Mouse (Mus musculus) G1E (cell line): ENCODE measurements around the gene Lce3a. TPM values are rescaled to one million over a fixed set of nuclear protein-coding genes. Genes with fewer than 3 reads are reported as not detected.

Source experiments
- ATAC-seq: 2 replicates; pipeline ENCODE4 v1.8.0; 2016; ENCODE audit warnings: mild to moderate bottlenecking; ENCODE audit not compliant: insufficient number of reproducible peaks, poor library complexity, low FRiP score, severe bottlenecking; ENCODE audit errors: extremely low read depth
- DNase-seq: peaks from one replicate; pipeline ENCODE4 v3.0.0; 2012; ENCODE audit warnings: low spot score
- H3K27me3 ChIP-seq: 2 replicates; pipeline ENCODE4 v1.6.1; 2012; ENCODE audit warnings: mild to moderate bottlenecking, low read length, inconsistent platforms; ENCODE audit not compliant: insufficient read depth
- H3K36me3 ChIP-seq: replicated peaks from 2 replicates; pipeline ENCODE3; 2012; ENCODE audit warnings: mild to moderate bottlenecking, inconsistent platforms
- H3K4me1 ChIP-seq: 2 replicates; pipeline ENCODE4 v1.6.1; 2012; ENCODE audit warnings: low read depth, low read length, inconsistent platforms, mixed read lengths; ENCODE audit not compliant: insufficient read depth
- H3K4me3 ChIP-seq: 2 replicates; pipeline ENCODE4 v1.5.1; 2012; ENCODE audit warnings: low read depth, mild to moderate bottlenecking, inconsistent platforms, low read length, moderate library complexity, mixed read lengths
- H3K9me3 ChIP-seq: replicated peaks from 2 replicates; pipeline ENCODE4 v1.6.1; 2012; ENCODE audit warnings: inconsistent platforms
- CTCF ChIP-seq: IDR thresholded peaks from 2 replicates; pipeline ENCODE4 v1.5.1; 2012; ENCODE audit warnings: low read depth, low read length, inconsistent platforms, mixed read lengths
- GATA1 ChIP-seq: IDR thresholded peaks from 2 replicates; pipeline ENCODE4 v1.6.1; 2012; ENCODE audit warnings: borderline replicate concordance, low read length, inconsistent platforms, mixed read lengths
- GATA2 ChIP-seq: IDR thresholded peaks from 2 replicates; pipeline ENCODE4 v1.6.1; 2012; ENCODE audit warnings: low read depth, low read length, inconsistent platforms, borderline replicate concordance
- POLR2AphosphoS5 ChIP-seq: IDR thresholded peaks from 2 replicates; pipeline ENCODE4 v1.6.1; 2012; ENCODE audit warnings: low read depth, low read length, inconsistent platforms; ENCODE audit not compliant: insufficient replicate concordance
- TAL1 ChIP-seq: conservative IDR thresholded peaks from 2 replicates; pipeline ENCODE4 v1.6.1; 2012; ENCODE audit warnings: low read depth, low read length, inconsistent platforms, mixed read lengths
- polyA plus RNA-seq: library from polyadenylated mRNA; stranded (reverse); fragments of >175 nt; gene quantifications from 2 replicates; pipeline ENCODE4 v1.2.3, GENCODE M21; 2012
- total RNA-seq, 2 experiments: library from RNA; stranded (forward) in 1 of 2; stranded (reverse) in 1 of 2; fragments of 200-1000 nt in 1 of 2; fragments of >200 nt in 1 of 2; fragmentation: Nextera tagmentation in 1 of 2; gene quantifications; 2 replicates each; pipeline ENCODE4 v1.2.3; 2014 to 2017

Lce3a gene
- not detected in 2 replicates for total RNA-seq (2014; fragmentation: Nextera tagmentation)
- not detected in 2 replicates for total RNA-seq (2017)
- polyA plus RNA-seq = not detected in 2 replicates

GRCm38 (mm10) chr3:92926130-92926529 is at the start of gene Lce3a:
Lce3a (minus strand) TSS chr3:92926230.
- H3K4me3 ChIP-seq = no peak within 1 kb of the TSS
- H3K27me3 ChIP-seq = no peaks in the 10 kb centered on the region
- no peak for DNase-seq
- TF ChIP-seq CTCF (no peak), GATA1 (no peak), GATA2 (no peak), TAL1 (no peak), POLR2AphosphoS5 (no peak)
- ATAC-seq = no peak
- no peaks in the 10 kb centered on the region; the same call in 1 of the 2 replicates for H3K9me3 ChIP-seq
- H3K36me3 ChIP-seq = no peaks in the 10 kb centered on the region
- no peaks in the 10 kb centered on the region for H3K4me1 ChIP-seq

- no peak for TF ChIP-seq CTCF
- no peak for TF ChIP-seq POLR2AphosphoS5
- TF ChIP-seq GATA1 = no peak
- no peak for TF ChIP-seq GATA2
- no peak for TF ChIP-seq TAL1
- DNase-seq (no peak), ATAC-seq (no peak)
- no peaks in the 10 kb centered on the region; the same call in 1 of the 2 replicates for H3K9me3 ChIP-seq
- H3K36me3 ChIP-seq = no peaks in the 10 kb centered on the region
- no peak within 1 kb of the TSS for H3K4me3 ChIP-seq
- no peaks in the 10 kb centered on the region for H3K4me1 ChIP-seq
- H3K27me3 ChIP-seq = no peaks in the 10 kb centered on the region
Measured at GRCm38 (mm10) chr3:92966761-92967160, 40.7 kb upstream of the Lce3a start, which contains the start of gene Lce3e. Lce3e (plus strand) TSS chr3:92967061.

DNA sequence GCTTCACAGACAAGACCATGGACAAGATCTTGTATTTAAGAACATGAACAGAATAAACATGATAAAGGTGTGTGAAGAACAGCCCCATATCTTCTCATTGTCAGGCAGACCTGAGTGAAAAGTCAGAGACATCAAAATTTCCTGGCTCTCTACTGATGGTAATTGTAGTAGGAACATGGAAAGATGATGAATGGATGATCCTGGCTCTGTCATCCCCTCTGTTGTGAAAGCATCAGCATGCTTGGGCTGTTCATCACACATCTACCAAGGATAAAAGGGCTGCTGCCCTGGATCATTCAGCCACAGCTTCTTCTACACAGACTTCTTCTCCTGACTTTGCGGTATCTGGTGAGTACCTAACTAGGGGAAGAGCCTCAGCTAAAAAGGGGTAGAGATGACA is 31.1 kb upstream of the Lce3a start, which contains the start of gene Lce3d:
Lce3d (plus strand) TSS at position 301 of the 400 bp plus-strand sequence.
- H3K4me3 ChIP-seq = no peak within 1 kb of the TSS
- H3K4me1 ChIP-seq = no peaks in the 10 kb centered on the region
- DNase-seq = no peak
- no peaks in the 10 kb centered on the region for H3K27me3 ChIP-seq
- no peak for ATAC-seq
- H3K36me3 ChIP-seq = no peaks in the 10 kb centered on the region
- no peaks in the 10 kb centered on the region for H3K9me3 ChIP-seq
- TF ChIP-seq GATA1 = no peak
- TF ChIP-seq CTCF = no peak
- TF ChIP-seq POLR2AphosphoS5 = no peak
- TF ChIP-seq TAL1 = no peak
- TF ChIP-seq GATA2 = no peak

DNA sequence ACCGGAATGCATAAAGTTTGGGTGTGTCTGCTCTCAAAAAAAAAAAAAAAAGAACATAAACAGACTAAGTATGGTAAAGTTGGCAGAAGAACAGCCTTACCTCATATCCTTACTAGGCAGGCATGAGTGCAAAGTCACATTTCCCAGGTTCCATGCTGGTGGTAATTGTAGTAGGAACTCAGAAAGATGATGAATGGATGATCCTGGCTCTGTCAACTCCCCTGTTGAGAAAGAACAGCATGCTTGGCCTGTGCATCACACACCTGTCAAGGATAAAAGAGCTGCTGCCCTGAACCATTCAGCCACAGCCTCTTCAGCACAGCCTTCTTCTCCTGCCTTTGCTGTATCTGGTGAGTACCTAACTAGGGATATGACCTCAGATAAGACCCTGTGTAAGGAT is 18.2 kb upstream of the Lce3a start, which contains the start of gene Lce3c:
Lce3c (plus strand) TSS at position 301 of the 400 bp plus-strand sequence.
- Histone ChIP-seq H3K27me3 (no peaks in the 10 kb centered on the region), H3K4me1 (no peaks in the 10 kb centered on the region), H3K36me3 (no peaks in the 10 kb centered on the region), H3K4me3 (no peak within 1 kb of the TSS), H3K9me3 (no peaks in the 10 kb centered on the region)
- DNase-seq (no peak), ATAC-seq (no peak)
- TF ChIP-seq POLR2AphosphoS5 = no peak
- TF ChIP-seq TAL1 = no peak
- no peak for TF ChIP-seq CTCF
- TF ChIP-seq GATA1 = no peak
- no peak for TF ChIP-seq GATA2

DNA sequence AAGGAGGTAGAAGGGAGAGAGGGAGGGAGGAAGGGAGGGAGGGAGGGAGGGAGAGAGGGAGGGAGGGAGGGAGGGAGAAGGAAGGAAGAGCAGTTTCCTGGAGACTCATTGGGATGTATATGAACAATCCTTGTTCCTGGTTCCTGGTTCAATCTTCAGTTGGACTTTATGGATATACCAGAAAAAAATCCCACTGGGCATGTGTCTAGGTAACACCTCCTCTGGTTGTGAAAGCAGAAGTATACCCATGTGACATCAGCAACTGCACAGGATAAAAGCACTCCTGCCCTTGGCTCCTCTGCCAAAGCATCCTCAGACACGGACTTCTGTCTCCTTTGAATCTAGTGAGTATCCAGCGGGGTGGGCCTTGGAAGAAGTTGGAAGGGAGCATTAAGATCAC is 6.6 kb upstream of the Lce3a start, which contains the start of gene Lce3b:
Lce3b (plus strand) TSS at position 301 of the 400 bp plus-strand sequence.
- Histone ChIP-seq H3K27me3 (no peaks in the 10 kb centered on the region), H3K4me3 (no peak within 1 kb of the TSS), H3K4me1 (no peaks in the 10 kb centered on the region), H3K36me3 (no peaks in the 10 kb centered on the region), H3K9me3 (0 out of 2 replicates have a peak, but pooled peaks cover 3% of the 10 kb centered on the region)
- DNase-seq (no peak), ATAC-seq (no peak)
- TF ChIP-seq GATA2 (no peak), TAL1 (no peak), GATA1 (no peak), CTCF (no peak), POLR2AphosphoS5 (no peak)

- ATAC-seq = no peak
- no peak for DNase-seq
- H3K4me3 ChIP-seq = no peak overlapping the region
- H3K4me1 ChIP-seq = no peaks in the 10 kb centered on the region
- no peaks in the 10 kb centered on the region for H3K36me3 ChIP-seq
- no peaks in the 10 kb centered on the region for H3K27me3 ChIP-seq
- TF ChIP-seq POLR2AphosphoS5 = no peak
- no peak for TF ChIP-seq GATA2
- no peak for TF ChIP-seq CTCF
- no peak for TF ChIP-seq TAL1
- no peak for TF ChIP-seq GATA1
- peaks cover 3% of the 10 kb centered on the region for H3K9me3 ChIP-seq
Measured at GRCm38 (mm10) chr3:92920364-92920763, 5.7 kb downstream of the Lce3a start.
